Mouse (Mus musculus): ENCODE results near the gene Rgs11. TPM values are rescaled to one million over a fixed set of nuclear protein-coding genes. Genes with fewer than 3 reads are reported as not detected.
"Not testable (repeated sequence)": the region's sequence is repeated elsewhere in the genome, so short reads cannot be mapped to it uniquely, and the experiment has no call there.

Rgs11 gene
- 0.72 and 1.3 TPM in 2 replicates for polyA plus RNA-seq (2015; fragmentation: Nextera tagmentation; extraction: Ambion mirVana)

DNA sequence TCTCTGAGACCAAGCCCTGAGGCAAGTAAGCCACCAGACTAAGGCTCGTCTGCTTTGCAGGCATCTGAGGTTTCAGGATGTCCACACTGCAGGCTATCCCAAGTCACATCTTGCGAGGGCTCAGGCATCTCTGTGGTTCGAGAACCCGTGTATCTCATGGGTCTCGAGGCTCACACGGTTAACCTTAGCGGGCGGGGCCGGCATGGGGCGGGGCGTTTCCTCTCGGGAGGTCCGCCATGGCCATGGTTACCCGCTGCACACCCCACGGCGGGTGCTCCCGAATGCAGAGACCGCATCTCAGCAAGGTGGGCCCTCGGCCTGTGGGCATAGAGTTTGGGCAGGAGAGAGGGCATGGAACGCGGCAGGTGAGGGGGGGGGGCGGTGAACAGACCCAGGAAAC is at the start of gene Rgs11:
TSS of gene Rgs11 (plus strand) at position 215 of the 400 bp plus-strand sequence.
- H3K9ac ChIP-seq = peak within 1 kb of the TSS; percentile 50
- no peaks in the 10 kb centered on the region for H3K9me3 ChIP-seq (replicated peaks)
- ATAC-seq = no peak
- peak within 1 kb of the TSS; percentile 43 for H3K4me3 ChIP-seq
- peaks cover 73% of the 10 kb centered on the region for H3K27me3 ChIP-seq
- WGBS = 2% methylated on average over 22 of the region's 22 CpGs
- H3K4me1 ChIP-seq = peaks cover 20% of the 10 kb centered on the region
- H3K27ac ChIP-seq = no peak within 1 kb of the TSS
- peak within 1 kb of the TSS; percentile 94 for H3K4me2 ChIP-seq
- peaks cover 8% of the 10 kb centered on the region for H3K36me3 ChIP-seq (ENCODE audit: poor library complexity, severe bottlenecking)

DNA sequence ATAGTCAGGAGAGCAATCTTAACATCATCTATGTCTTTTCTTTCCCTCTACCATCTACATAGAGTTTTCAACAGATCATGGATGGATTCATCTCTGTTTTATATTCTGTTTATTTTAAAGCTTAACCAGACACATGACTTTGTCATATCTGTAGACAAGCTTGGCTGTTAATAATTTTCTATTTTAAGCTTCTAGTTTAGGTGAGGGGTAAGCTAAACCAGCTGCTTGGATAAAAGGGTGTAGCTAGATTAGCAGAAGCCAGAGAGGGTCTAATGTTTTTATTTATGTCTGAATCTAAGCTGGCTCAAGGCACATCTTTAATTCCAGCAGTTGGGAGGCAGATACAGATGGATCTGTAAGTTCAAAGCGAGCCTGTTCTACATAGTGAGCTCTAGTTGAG is 40.0 kb upstream of the Rgs11 start:
- no peak overlapping the region for H3K9ac ChIP-seq
- peaks cover 10% of the 10 kb centered on the region; the same call in 1 of the 2 replicates for H3K36me3 ChIP-seq (ENCODE audit: poor library complexity, severe bottlenecking)
- no peaks in the 10 kb centered on the region for H3K4me1 ChIP-seq
- H3K9me3 ChIP-seq (replicated peaks) = no peaks in the 10 kb centered on the region
- no peak overlapping the region for H3K4me2 ChIP-seq
- no peak overlapping the region for H3K27ac ChIP-seq
- 91% methylated on average over 1 of the region's 1 CpGs for WGBS
- H3K4me3 ChIP-seq = no peak overlapping the region
- H3K27me3 ChIP-seq = no peaks in the 10 kb centered on the region
- ATAC-seq = no peak

DNA sequence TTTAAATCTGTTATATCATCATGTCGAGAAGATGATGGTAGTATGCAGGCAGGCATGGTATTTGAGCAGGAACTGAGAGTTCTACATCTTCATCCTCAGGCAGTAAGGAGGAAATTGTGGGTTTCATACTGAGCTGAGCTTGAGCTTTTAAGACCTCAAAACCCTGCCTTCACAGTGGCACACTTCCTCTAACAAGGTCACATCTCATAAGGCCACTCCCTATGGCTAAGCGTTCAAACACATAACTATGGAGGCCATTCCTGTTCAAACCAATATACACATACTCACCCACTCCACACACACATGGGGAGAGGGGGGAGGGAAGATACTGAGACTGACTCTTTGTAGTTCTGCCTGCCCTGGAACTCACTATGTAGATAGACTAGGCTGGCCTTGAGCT is 34.7 kb upstream of the Rgs11 start:
- H3K9ac ChIP-seq = no peak overlapping the region
- H3K4me1 ChIP-seq = no peaks in the 10 kb centered on the region
- H3K27me3 ChIP-seq = no peaks in the 10 kb centered on the region
- no peak overlapping the region for H3K4me2 ChIP-seq
- H3K9me3 ChIP-seq (replicated peaks) = no peaks in the 10 kb centered on the region
- H3K27ac ChIP-seq = no peak overlapping the region
- 92% methylated on average over 2 of the region's 2 CpGs for WGBS
- no peak overlapping the region for H3K4me3 ChIP-seq
- ATAC-seq = no peak
- H3K36me3 ChIP-seq (ENCODE audit: poor library complexity, severe bottlenecking) = peaks cover 10% of the 10 kb centered on the region; the same call in 1 of the 2 replicates

- peaks cover 39% of the 10 kb centered on the region for H3K36me3 ChIP-seq (ENCODE audit: poor library complexity, severe bottlenecking)
- H3K9ac ChIP-seq; H3K27me3 ChIP-seq; ATAC-seq; H3K27ac ChIP-seq; H3K9me3 ChIP-seq (replicated peaks); H3K4me3 ChIP-seq; H3K4me2 ChIP-seq; H3K4me1 ChIP-seq: not testable (repeated sequence)
- WGBS = 89% methylated on average over 2 of the region's 2 CpGs
These were observed 27.5 kb upstream of the Rgs11 start for GRCm38 (mm10) chr17:26175248-26175647.

- Histone ChIP-seq H3K4me3 (no peak overlapping the region), H3K27me3 (no peaks in the 10 kb centered on the region), H3K27ac (no peak overlapping the region), H3K9ac (no peak overlapping the region), H3K9me3 (replicated peaks) (no peaks in the 10 kb centered on the region), H3K36me3 (ENCODE audit: poor library complexity, severe bottlenecking) (peaks cover 50% of the 10 kb centered on the region), H3K4me2 (no peak overlapping the region), H3K4me1 (no peaks in the 10 kb centered on the region)
- no peak for ATAC-seq
These were observed 24.1 kb upstream of the Rgs11 start for GRCm38 (mm10) chr17:26178611-26179010.

- peaks cover 59% of the 10 kb centered on the region for H3K36me3 ChIP-seq (ENCODE audit: poor library complexity, severe bottlenecking)
- H3K27ac ChIP-seq = no peak overlapping the region
- H3K27me3 ChIP-seq = no peaks in the 10 kb centered on the region
- no peak for ATAC-seq
- no peaks in the 10 kb centered on the region for H3K4me1 ChIP-seq
- no peak overlapping the region for H3K9ac ChIP-seq
- H3K4me3 ChIP-seq = no peak overlapping the region
- no peak overlapping the region for H3K4me2 ChIP-seq
- H3K9me3 ChIP-seq (replicated peaks) = no peaks in the 10 kb centered on the region
- 94% methylated on average over 3 of the region's 3 CpGs for WGBS
These were observed 21.6 kb upstream of the Rgs11 start for GRCm38 (mm10) chr17:26181179-26181578.

- H3K36me3 ChIP-seq (ENCODE audit: poor library complexity, severe bottlenecking) = peaks cover 94% of the 10 kb centered on the region
- no peaks in the 10 kb centered on the region for H3K27me3 ChIP-seq
- H3K27ac ChIP-seq = no peak overlapping the region
- H3K4me2 ChIP-seq = no peak overlapping the region
- H3K4me1 ChIP-seq = no peaks in the 10 kb centered on the region
- ATAC-seq = no peak
- no peak overlapping the region for H3K9ac ChIP-seq
- 96% methylated on average over 5 of the region's 5 CpGs for WGBS
- no peaks in the 10 kb centered on the region for H3K9me3 ChIP-seq (replicated peaks)
- H3K4me3 ChIP-seq = no peak overlapping the region
These were observed 15.2 kb upstream of the Rgs11 start for GRCm38 (mm10) chr17:26187592-26187991.

GRCm38 (mm10) chr17:26188091-26188805 is 14.5 kb upstream of the Rgs11 start:
- H3K4me2 ChIP-seq = no peak overlapping the region
- H3K4me1 ChIP-seq = no peaks in the 10 kb centered on the region
- H3K4me3 ChIP-seq = no peak overlapping the region
- H3K9ac ChIP-seq = no peak overlapping the region
- no peaks in the 10 kb centered on the region for H3K27me3 ChIP-seq
- no peak for ATAC-seq
- no peak overlapping the region for H3K27ac ChIP-seq
- no peaks in the 10 kb centered on the region for H3K9me3 ChIP-seq (replicated peaks)
- peaks cover 95% of the 10 kb centered on the region for H3K36me3 ChIP-seq (ENCODE audit: poor library complexity, severe bottlenecking)
- 93% methylated on average over 11 of the region's 11 CpGs for WGBS

GRCm38 (mm10) chr17:26191486-26191885 is 11.3 kb upstream of the Rgs11 start:
- ATAC-seq; H3K4me3 ChIP-seq; H3K4me2 ChIP-seq; H3K27ac ChIP-seq; H3K9ac ChIP-seq; H3K9me3 ChIP-seq (replicated peaks); H3K4me1 ChIP-seq; H3K27me3 ChIP-seq: not testable (repeated sequence)
- H3K36me3 ChIP-seq (ENCODE audit: poor library complexity, severe bottlenecking) = peaks cover 98% of the 10 kb centered on the region
- WGBS = 91% methylated on average over 7 of the region's 7 CpGs

GRCm38 (mm10) chr17:26192481-26193190 is 10.1 kb upstream of the Rgs11 start:
- Histone ChIP-seq H3K4me3 (no peak overlapping the region), H3K36me3 (ENCODE audit: poor library complexity, severe bottlenecking) (peaks cover 99% of the 10 kb centered on the region), H3K9ac (no peak overlapping the region), H3K27ac (no peak overlapping the region), H3K4me2 (no peak overlapping the region), H3K27me3 (no peaks in the 10 kb centered on the region), H3K4me1 (no peaks in the 10 kb centered on the region), H3K9me3 (replicated peaks) (no peaks in the 10 kb centered on the region)
- WGBS = 95% methylated on average over 15 of the region's 15 CpGs
- no peak for ATAC-seq

GRCm38 (mm10) chr17:26198892-26199291 is 3.9 kb upstream of the Rgs11 start, which contains the start of gene Pdia2:
Gene Pdia2, minus strand, starts transcription at chr17:26199087.
- no peak within 1 kb of the TSS for H3K9ac ChIP-seq
- no peaks in the 10 kb centered on the region for H3K9me3 ChIP-seq (replicated peaks)
- H3K4me2 ChIP-seq = no peak within 1 kb of the TSS
- no peak for ATAC-seq
- peaks cover 46% of the 10 kb centered on the region for H3K36me3 ChIP-seq (ENCODE audit: poor library complexity, severe bottlenecking)
- peaks cover 20% of the 10 kb centered on the region for H3K4me1 ChIP-seq
- WGBS = 75% methylated on average over 4 of the region's 4 CpGs
- H3K4me3 ChIP-seq = no peak within 1 kb of the TSS
- peaks cover 51% of the 10 kb centered on the region for H3K27me3 ChIP-seq
- H3K27ac ChIP-seq = no peak within 1 kb of the TSS

DNA sequence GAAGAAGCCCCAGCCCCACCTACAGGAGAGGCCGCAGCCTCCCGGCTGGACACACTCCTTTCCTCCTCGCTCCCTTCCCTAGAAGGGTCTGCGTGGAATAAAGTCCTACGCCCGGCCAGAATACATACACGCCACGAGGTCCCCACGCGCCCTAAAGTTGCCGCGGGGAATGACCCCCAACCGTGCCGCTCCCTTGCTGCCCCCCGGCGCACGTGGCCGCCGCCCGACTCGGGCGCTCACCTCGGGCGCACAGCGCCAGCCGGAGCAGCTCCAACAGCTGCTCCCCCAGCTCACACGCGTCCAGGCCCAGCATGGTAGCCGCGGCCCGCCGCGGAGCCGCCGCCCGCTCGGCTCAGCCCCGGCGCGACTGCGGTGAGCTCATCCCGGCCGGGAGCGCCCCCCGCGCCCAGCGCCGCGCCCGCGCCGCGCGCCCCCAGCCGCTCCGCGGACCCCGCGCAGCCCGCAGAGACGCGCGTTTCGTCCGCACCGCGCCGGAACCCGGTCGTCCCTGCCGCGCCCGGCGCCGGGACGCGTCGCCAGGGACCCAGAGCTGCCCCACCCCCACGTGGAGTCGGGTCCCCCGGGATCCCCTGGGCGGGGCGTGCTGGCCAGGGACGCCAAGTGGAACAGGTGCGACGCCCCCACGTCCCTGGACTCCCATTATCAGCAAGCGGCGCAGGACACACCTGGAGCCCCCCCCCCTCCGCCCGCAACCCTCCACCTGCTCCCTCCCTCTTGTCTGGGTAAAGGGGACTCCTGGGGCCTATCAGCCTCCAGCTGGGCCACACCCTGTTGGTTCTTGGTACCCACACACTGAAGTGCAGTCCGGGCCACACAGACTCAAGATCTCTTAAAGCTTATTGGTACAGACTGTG is 1.7 kb upstream of the Rgs11 start:
- under 1% methylated on average over 45 of the region's 92 CpGs for WGBS
- peak; percentile 75 for ATAC-seq
- H3K4me3 ChIP-seq = peak overlapping the region; percentile 57
- H3K9me3 ChIP-seq (replicated peaks) = no peaks in the 10 kb centered on the region
- no peak overlapping the region for H3K27ac ChIP-seq
- H3K4me1 ChIP-seq = peaks cover 20% of the 10 kb centered on the region
- H3K36me3 ChIP-seq (ENCODE audit: poor library complexity, severe bottlenecking) = peaks cover 24% of the 10 kb centered on the region
- peak overlapping the region; percentile 94 for H3K4me2 ChIP-seq
- peaks cover 73% of the 10 kb centered on the region for H3K27me3 ChIP-seq
- H3K9ac ChIP-seq = peak overlapping the region; percentile 69
